Mouse (Mus musculus): ENCODE data around the gene Hnrnpd.

Gene Hnrnpd

GRCm38 (mm10) chr5:99959236-99959936, 19.4 kb downstream of the Hnrnpd start:
- DNase-seq, result no peak

- DNase-seq, result no peak
Measured at GRCm38 (mm10) chr5:99958666-99959065, 20.1 kb downstream of the Hnrnpd start.

GRCm38 (mm10) chr5:99953883-99954282, 24.9 kb downstream of the Hnrnpd start:
- no peak for DNase-seq

GRCm38 (mm10) chr5:99952513-99952912, 26.2 kb downstream of the Hnrnpd start:
- DNase-seq, result no peak

GRCm38 (mm10) chr5:99941776-99942502, 36.8 kb downstream of the Hnrnpd start:
- no peak for DNase-seq

GRCm38 (mm10) chr5:99941273-99941672, 37.5 kb downstream of the Hnrnpd start:
- DNase-seq, result no peak

- no peak for DNase-seq
Measured at GRCm38 (mm10) chr5:99939440-99939839, 39.3 kb downstream of the Hnrnpd start.

GRCm38 (mm10) chr5:99931910-99932309, 46.8 kb downstream of the Hnrnpd start:
- no peak for DNase-seq

- peak; percentile 22 for DNase-seq
Measured at GRCm38 (mm10) chr5:99927951-99928350, 50.8 kb downstream of the Hnrnpd start.

GRCm38 (mm10) chr5:99922033-99922432, 56.7 kb downstream of the Hnrnpd start:
- no peak for DNase-seq

- no peak for DNase-seq
Measured at GRCm38 (mm10) chr5:99915494-99915893, 63.2 kb downstream of the Hnrnpd start.

GRCm38 (mm10) chr5:99906181-99906956, 72.4 kb downstream of the Hnrnpd start, which contains the start of gene Vamp9:
Vamp9 (plus strand) TSS chr5:99906254.
- peak; percentile 95 for DNase-seq

All from right cerebral cortex, postnatal 4 days (tissue).